Mouse (Mus musculus) olfactory bulb, adult 2 months (tissue): ENCODE measurements around the gene Robo2. TPM values are rescaled to one million over a fixed set of nuclear protein-coding genes. Genes with fewer than 3 reads are reported as not detected.
A peak's percentile ranks its signal among the peaks of the same experiment; 100 is the strongest.

Source experiments
- H3K27ac ChIP-seq: fragments of 200-500 bp; 2 replicates; pipeline ENCODE4 v1.5.1; 2012; ENCODE audit warnings: low read depth, low read length; ENCODE audit not compliant: insufficient read depth
- H3K4me1 ChIP-seq: fragments of 200-500 bp; 2 replicates; pipeline ENCODE4 v1.6.1; 2012; ENCODE audit warnings: low read length; ENCODE audit not compliant: control insufficient read depth, insufficient read depth
- H3K4me3 ChIP-seq: fragments of 200-500 bp; 2 replicates; pipeline ENCODE4 v1.5.1; 2012; ENCODE audit warnings: mild to moderate bottlenecking, low read depth, low read length, moderate library complexity; ENCODE audit not compliant: insufficient read depth
- CTCF ChIP-seq: fragments of 200-500 bp; IDR thresholded peaks from 2 replicates; pipeline ENCODE4 v1.5.1; 2012; ENCODE audit warnings: low read depth, mild to moderate bottlenecking, low read length, moderate library complexity; ENCODE audit not compliant: insufficient read depth
- POLR2A ChIP-seq: fragments of 200-500 bp; IDR thresholded peaks from 2 replicates; pipeline ENCODE4 v1.6.1; 2012; ENCODE audit warnings: mild to moderate bottlenecking, low read depth, low read length, moderate library complexity; ENCODE audit not compliant: insufficient read depth
- WGBS: fragments of 180-500 bp; shearing (Covaris S2); methylation state at CpG from one replicate; pipeline ENCODE4 v1.1.7; 2018; 5-methylcytosine and 5-hydroxymethylcytosine counted together
- polyA plus RNA-seq: library from polyadenylated mRNA; stranded (reverse); fragments of >200 nt; gene quantifications from 2 replicates; pipeline ENCODE4 v1.2.4, GENCODE M21; 2012; ENCODE audit warnings: low replicate concordance; ENCODE audit not compliant: missing spikeins, insufficient read depth, insufficient read length

Gene Robo2
- polyA plus RNA-seq = 51.4 and 77.5 TPM in 2 replicates

DNA sequence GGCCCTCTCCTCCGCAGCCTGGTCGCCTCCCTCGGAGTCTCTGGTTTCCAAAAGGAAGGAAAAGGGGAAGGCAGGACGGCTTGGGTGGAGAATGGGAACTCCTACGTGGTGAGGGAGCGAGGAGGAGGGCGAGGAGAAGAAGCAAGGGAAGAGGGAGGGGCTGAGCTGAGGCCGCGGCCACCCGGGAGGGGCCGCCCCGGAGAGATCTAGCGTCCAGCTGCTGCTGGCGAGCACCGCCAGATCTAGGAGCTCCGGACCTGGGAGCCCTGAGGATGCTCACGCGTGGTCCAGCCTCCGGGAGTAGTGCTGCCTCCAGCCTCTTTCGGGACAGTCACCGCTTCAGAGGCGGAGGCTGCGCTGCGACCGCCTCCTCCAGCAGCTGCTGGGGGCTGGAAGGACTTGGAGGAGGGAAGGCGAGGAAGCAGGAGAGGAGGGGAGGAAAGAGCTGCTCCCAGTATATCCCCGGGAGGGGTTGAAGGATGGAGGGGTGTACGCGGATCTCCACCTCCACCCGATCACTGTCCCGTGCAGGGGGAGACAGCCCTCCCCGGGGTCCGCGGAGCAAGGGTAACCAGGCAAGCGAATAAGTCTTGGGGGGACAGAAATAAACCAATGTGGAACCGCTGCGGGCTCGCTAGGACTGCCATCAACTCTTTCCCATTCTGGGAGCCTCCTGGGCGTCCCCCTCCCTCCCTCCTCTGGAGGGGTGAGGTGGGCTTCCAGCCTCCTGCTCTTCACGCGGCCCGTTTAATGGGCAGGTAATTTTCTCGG is at the start of gene Robo2:
Gene Robo2, minus strand, starts transcription at position 345 of the 771 bp plus-strand sequence.
- peak within 1 kb of the TSS; percentile 70 for H3K4me3 ChIP-seq
- H3K27ac ChIP-seq = peak within 1 kb of the TSS; percentile 94
- peak; percentile 63 for TF ChIP-seq POLR2A
- TF ChIP-seq CTCF = no peak
- H3K4me1 ChIP-seq = no peaks in the 10 kb centered on the region
- under 1% methylated on average over 43 of the region's 43 CpGs for WGBS

GRCm38 (mm10) chr16:74458138-74458537 is 46.5 kb upstream of the Robo2 start:
- H3K27ac ChIP-seq = no peak overlapping the region
- 94% methylated on average over 3 of the region's 3 CpGs for WGBS
- TF ChIP-seq CTCF (no peak), POLR2A (no peak)
- H3K4me1 ChIP-seq = no peaks in the 10 kb centered on the region
- H3K4me3 ChIP-seq = no peak overlapping the region

DNA sequence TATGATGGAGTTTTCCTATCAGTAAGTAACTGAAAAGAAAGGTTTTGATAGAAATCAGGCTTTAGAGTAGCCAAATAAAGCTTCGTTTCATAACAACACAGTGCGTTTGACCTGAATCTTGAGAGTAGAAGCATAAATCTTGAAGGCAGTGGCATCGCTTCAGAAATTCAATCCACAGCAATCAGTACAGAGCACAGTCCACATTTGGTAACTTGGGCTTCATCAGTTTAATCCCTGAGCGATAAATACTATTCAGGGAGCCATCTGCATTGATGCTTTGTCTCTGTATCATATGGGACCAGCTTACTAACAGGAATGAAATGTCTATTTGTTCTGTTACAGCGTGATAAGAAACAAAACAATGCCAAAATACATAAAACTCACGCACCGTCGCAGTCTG is 46.1 kb upstream of the Robo2 start:
- WGBS = 93% methylated on average over 8 of the region's 8 CpGs
- Histone ChIP-seq H3K4me1 (no peaks in the 10 kb centered on the region), H3K27ac (no peak overlapping the region), H3K4me3 (no peak overlapping the region)
- no peak for TF ChIP-seq POLR2A

GRCm38 (mm10) chr16:74456808-74457470 is 45.3 kb upstream of the Robo2 start:
- Histone ChIP-seq H3K27ac (no peak overlapping the region), H3K4me3 (no peak overlapping the region), H3K4me1 (no peaks in the 10 kb centered on the region)
- TF ChIP-seq POLR2A (no peak), CTCF (no peak)
- WGBS = 91% methylated on average over 5 of the region's 5 CpGs

GRCm38 (mm10) chr16:74455179-74455578 is 43.6 kb upstream of the Robo2 start:
- Histone ChIP-seq H3K27ac (no peak overlapping the region), H3K4me1 (no peaks in the 10 kb centered on the region), H3K4me3 (no peak overlapping the region)
- TF ChIP-seq CTCF (no peak), POLR2A (no peak)
- 56% methylated on average over 2 of the region's 2 CpGs for WGBS

DNA sequence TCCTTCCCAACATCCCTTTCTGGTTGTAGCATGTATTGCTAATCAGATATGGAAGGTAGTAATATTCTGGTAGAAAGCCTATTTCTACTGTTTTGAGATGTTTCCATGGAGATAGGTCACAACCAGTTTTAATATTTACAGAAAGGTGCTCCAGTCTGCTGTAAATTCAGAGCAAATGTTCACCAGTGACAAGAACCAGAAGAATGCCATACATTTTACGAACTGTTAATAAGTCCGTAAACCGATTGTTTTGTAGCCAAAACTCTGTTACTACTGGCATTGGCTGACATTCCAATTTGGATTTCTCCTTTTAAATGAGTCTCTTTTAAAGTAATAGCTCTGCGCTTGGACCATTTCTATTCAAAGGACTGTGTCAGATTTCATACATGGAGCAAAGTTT is 36.4 kb upstream of the Robo2 start:
- Histone ChIP-seq H3K27ac (no peak overlapping the region), H3K4me3 (no peak overlapping the region), H3K4me1 (no peaks in the 10 kb centered on the region)
- TF ChIP-seq POLR2A (no peak), CTCF (no peak)
- WGBS = 92% methylated on average over 4 of the region's 4 CpGs

GRCm38 (mm10) chr16:74427071-74427470 is 15.4 kb upstream of the Robo2 start:
- no peak overlapping the region for H3K27ac ChIP-seq
- H3K4me3 ChIP-seq = no peak overlapping the region
- TF ChIP-seq CTCF = no peak
- TF ChIP-seq POLR2A = no peak
- no peaks in the 10 kb centered on the region for H3K4me1 ChIP-seq
- WGBS = 49% methylated on average over 2 of the region's 2 CpGs

DNA sequence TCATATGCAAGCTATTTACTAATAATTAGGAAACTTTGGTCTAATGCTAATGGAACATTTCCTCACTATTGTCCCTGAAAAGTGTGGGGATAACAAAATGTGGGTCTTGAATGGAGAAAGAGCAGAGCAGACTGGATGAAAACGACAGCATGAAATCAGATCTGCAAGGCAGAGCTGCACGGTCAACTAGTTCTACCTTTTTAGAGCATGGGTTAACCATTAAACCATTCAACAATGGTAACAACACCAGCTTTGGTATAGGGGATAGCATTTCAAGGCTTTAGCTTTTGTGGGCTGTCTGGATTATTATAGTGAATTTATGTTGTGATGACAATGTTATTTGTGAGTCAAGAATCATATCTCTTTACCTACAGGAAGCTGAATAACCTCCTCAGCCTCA is 8.7 kb upstream of the Robo2 start:
- H3K4me3 ChIP-seq = no peak overlapping the region
- no peaks in the 10 kb centered on the region for H3K4me1 ChIP-seq
- WGBS = 82% methylated on average over 2 of the region's 2 CpGs
- H3K27ac ChIP-seq = no peak overlapping the region
- no peak for TF ChIP-seq CTCF
- no peak for TF ChIP-seq POLR2A
